Mouse (Mus musculus): ENCODE measurements around the gene Wbp1l. TPM values are rescaled to one million over a fixed set of nuclear protein-coding genes. Genes with fewer than 3 reads are reported as not detected.
A peak's percentile ranks its signal among the peaks of the same experiment; 100 is the strongest.

The Wbp1l gene
- total RNA-seq, 1 experiment from 2014 or later = 79.3 TPM

DNA sequence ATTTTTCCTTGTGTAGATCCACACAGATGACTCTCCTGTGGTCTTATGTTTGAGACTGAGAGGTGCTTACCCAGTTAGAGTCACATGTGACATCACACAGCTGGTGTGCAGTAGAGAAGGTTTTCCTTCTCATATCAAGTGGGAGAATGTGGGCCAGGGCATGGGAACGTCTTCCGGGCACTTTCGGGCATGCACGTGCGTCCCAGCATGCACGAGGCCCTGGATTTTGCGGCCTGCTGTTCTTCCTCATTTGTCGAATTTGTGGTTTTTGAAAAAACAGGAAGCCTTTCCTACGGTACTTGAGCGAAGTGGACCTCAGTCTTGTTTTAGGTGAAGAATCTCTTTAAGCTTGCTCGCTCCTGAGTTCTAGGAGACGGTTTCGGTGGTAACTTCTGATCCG lies 49.7 kb downstream of the Wbp1l start:
- ATAC-seq (ENCODE audit: extremely low read depth, insufficient number of reproducible peaks, low FRiP score, poor library complexity, severe bottlenecking) = peak; percentile 51

DNA sequence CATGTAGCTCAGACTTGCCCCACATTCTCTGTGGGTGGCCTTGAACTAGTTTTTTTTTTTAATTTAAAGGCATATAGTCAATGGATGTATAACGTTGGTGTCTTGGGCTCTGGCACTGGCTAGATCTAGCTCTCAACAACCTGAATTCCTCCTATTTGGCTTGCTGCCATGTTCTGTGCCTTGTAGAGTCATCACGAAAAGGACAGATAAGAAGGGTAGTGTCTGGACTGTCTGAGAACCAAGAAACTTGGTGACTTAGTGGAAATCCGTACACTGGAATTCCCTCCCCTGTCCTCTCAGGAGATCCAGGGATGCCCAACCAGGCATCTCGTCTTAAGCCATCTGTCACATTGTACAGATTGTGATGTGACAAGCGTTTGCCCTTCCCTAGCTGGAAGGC lies 54.3 kb downstream of the Wbp1l start:
- ATAC-seq (ENCODE audit: extremely low read depth, insufficient number of reproducible peaks, low FRiP score, poor library complexity, severe bottlenecking) = no peak

DNA sequence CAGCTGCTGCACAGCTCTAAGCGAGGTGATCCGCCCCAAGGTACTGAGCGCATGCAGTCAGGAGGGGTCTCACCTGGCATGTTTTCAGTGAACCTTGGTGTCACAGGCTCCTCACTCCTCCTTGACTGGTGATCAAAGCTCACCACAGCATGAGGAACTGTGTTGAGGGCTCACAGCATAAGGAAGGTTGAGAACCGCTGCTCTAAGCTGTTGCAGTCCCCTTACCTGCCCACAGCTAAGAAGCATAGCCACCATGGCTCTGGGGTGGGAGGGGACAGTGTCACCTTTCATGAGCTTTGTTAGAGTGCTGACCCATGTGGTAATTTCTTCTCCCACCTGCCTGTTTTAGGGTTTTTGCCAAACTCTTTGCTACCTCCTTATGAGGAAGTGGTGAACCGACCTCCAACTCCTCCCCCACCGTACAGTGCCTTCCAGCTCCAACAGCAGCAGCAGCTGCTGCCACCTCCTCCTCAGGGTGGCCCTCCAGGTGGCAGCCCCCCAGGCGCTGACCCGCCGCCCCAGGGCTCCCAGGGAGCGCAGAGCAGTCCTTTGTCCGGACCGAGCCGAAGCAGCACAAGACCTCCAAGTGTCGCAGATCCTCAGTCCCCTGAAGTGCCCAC lies 54.8 kb downstream of the Wbp1l start:
- ATAC-seq (ENCODE audit: extremely low read depth, insufficient number of reproducible peaks, low FRiP score, poor library complexity, severe bottlenecking) = peak; percentile 27; the same call in 1 of the 2 replicates

DNA sequence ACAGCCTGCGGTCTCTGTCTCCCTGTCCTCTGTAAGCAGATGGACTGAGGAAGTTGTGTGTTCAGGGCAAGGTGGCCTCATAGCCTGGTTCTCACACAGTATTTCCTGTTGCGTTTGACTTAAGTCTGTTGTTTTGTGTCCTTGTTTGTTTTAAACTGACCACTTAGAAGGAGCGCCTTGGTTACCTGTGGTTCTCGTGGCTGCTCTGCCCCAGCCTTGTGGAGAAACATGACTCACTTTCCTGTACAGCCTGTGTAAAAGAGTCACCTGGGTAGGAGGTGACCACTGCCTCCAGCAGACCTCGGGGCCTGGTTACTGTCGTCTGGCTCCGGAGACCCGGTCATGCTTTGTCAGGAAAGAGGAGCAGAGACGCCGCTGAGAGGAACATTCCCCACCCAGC lies 56.7 kb downstream of the Wbp1l start:
- peak; percentile 67 for ATAC-seq (ENCODE audit: extremely low read depth, insufficient number of reproducible peaks, low FRiP score, poor library complexity, severe bottlenecking)

DNA sequence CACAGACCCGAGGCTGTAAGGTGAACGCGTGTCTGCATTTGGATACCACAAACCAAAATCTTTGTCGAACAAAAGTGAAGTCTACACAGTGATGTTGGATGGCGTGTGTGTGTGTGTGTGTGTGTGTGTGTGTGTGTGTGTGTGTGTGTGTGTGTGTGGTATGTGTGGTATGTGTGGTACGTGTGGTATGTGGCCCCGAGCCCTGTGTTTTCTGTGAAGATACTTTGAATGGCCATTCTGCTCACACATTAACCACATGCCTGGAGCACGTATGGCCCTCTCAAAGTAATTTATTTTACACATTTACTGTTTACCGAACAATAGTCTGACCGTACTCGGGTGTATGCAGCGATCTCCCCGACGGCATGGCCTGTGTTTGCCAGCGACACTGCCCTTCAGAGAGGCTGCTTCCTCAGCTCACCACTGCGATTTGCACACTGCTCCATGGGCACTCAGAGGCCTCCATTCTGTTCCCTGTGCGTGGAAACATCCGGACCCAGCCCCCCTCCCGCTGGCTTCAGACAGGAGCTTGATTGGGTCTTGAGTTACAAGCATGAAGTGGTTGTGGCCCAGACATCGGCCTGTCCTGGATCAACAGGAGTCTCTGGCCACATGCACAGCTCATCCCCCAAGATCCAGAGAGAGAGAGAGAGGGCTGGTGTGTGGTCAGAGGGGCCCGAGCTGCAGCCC lies 57.4 kb downstream of the Wbp1l start:
- no peak for ATAC-seq (ENCODE audit: extremely low read depth, insufficient number of reproducible peaks, low FRiP score, poor library complexity, severe bottlenecking)

DNA sequence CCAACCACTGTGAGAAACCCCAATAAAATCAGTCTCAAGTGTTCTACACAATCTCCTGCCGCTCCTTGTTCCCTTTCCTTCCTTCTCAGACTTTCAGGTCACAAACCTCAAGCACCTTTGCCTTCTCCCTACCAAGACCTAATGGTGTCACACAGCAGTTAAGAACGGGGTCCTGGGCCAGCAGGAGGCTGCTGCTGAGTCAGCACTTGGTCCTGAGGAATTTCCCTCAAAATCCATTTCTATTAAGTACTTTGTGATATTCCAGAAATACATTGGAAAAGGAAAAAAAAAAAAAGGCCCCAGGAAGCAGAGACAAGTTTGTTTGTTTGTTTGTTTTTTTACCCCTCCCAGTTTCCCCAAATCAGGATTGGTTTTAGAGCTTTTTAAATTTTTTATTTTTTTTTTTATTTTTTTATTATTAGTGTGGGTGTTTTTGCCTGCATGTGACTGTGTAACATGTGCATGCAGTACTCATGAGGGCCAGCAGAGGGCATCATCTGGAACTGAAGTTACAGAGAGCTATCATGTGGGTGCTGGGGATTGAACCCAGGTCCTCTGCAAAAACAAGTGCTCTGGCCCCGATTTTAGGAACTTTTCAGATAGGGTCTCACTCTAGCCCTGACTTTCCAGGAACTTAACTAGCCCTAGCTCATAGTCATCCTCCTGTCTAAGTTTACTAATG lies 58.6 kb downstream of the Wbp1l start:
- no peak for ATAC-seq (ENCODE audit: extremely low read depth, insufficient number of reproducible peaks, low FRiP score, poor library complexity, severe bottlenecking)

DNA sequence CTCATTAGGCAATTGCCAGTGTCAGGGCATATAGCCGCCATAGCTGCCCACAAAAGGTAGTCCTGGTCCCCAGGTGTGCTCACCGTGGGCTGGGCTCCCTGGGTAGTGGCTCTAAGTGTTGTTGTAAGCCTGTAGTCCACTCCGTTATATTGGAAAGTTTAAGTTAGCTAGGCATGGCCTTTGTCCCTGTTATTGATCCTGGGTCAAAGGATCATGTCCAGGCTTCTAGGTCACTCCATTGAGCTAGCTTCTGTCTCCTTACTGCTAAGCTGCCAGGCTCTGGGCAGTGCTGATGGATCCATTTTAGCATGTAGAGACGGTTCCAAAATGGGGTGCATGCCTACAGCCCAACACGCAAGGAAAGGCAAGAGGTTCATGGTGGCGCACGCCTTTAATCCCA lies 59.5 kb downstream of the Wbp1l start:
- no peak for ATAC-seq (ENCODE audit: extremely low read depth, insufficient number of reproducible peaks, low FRiP score, poor library complexity, severe bottlenecking)

DNA sequence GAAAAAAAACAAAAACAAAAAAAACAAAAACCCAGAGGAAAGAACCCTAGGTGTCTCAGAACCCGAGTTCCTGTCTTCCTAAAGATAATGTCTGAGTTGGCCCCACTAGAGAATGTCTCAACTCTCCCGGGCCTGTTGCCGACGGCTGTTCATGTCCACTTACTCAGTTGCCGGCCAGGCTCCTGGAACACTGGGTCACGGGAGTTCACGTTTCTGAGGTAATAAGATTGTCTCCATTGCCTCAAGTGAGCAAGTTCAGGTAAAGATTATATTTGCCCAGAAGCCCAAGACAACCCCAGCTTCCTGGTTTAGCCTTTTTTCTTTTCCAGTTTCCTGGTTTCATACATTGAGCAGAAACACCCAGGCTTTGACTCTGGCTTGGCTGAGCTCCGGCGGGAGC lies 60.0 kb downstream of the Wbp1l start:
- no peak for ATAC-seq (ENCODE audit: extremely low read depth, insufficient number of reproducible peaks, low FRiP score, poor library complexity, severe bottlenecking)

DNA sequence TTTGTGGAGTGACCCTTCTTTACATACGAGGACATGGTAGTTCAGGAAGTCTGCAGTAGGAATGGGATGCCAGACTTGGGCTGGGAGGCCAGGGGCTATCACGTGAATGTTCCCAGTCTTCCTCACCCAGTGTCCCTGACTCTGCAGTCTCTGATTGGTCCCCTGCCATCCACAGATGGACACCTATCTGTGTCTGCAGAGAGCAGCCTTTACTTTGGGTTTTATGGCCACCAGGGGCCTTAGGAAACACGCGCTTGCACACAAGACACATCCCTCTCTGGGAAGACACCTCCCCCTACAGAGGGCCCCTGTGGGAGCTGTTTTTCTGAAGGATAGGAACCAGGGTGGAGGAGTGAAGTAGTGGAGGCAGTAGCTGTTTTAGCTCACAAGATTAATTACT lies 62.6 kb downstream of the Wbp1l start:
- no peak; the same call in 1 of the 2 replicates for ATAC-seq (ENCODE audit: extremely low read depth, insufficient number of reproducible peaks, low FRiP score, poor library complexity, severe bottlenecking)

DNA sequence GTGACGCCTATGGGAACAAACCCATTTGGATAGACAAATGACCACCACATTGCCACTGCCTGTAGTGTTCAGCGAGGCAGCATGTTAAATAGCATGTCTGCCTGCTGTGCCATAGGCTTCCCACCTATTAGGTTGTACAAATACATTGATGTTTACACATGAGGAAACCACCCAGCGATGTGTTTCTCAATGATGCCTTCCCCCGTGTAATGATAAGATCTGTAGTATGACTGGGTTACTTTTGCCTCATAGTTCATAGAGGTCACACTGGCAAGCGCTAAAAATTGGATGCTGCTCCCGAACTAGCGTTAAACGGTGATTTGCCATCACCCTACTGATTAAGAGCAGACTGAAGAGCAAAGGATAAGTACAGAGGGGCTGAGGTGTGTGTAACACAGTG lies 63.3 kb downstream of the Wbp1l start:
- ATAC-seq (ENCODE audit: extremely low read depth, insufficient number of reproducible peaks, low FRiP score, poor library complexity, severe bottlenecking) = no peak

DNA sequence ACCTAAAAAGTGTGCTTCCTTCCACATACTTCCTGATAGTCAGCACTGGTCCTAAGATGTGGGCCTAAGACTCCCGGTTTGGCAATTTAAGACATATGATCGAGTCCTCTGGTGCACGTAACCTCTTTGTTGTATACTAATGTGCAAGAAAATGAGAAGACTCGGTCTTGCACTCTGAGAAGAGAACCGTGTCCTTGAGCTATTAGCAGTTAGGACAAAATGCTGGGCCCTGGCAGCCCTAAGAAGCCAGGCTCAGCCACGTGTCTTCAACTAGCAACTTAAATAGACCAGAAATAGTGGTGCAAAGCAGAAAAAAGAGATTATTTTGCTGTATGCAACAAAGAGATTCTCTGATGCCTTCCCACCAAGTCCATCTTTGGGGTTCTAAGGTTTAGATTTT lies 63.9 kb downstream of the Wbp1l start:
- ATAC-seq (ENCODE audit: extremely low read depth, insufficient number of reproducible peaks, low FRiP score, poor library complexity, severe bottlenecking) = no peak

DNA sequence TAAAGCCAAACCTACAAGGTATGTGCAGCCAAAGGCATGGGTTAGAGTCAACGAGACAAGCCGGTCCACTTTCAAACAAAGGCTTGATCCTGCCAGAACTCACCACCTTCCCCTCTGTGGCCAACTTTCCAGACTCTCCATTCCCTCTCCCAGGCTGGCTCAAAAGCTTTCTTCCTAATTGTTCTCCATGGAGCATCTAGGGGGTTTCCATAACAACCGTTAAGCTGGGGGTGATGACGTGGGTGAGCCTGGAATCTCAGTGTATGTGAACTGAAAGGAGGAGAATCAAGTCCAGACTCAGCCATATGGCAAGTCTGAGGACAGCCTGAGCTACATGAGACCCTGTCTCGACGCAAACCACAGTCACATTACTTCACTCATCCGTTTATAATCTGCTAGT lies 66.6 kb downstream of the Wbp1l start:
- ATAC-seq (ENCODE audit: extremely low read depth, insufficient number of reproducible peaks, low FRiP score, poor library complexity, severe bottlenecking) = no peak

DNA sequence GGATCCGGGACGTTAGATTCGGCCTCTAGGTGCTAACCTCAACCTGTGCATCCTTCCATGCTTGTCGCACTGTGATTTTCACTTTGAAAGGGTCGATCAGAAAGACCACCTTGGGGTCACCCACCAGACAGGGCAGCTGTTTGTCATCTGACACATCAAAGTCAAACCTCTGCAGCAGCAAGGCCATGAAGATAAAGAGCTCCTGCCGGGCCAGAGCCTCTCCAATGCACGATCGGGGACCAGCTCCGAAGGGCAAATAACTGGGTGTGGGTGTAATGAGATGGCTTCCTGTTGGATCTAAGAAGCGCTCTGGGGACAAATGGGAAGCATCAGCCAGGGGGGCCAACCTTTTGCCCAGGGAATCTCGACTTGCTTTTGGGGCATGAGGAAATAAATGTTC lies 68.4 kb downstream of the Wbp1l start:
- no peak for ATAC-seq (ENCODE audit: extremely low read depth, insufficient number of reproducible peaks, low FRiP score, poor library complexity, severe bottlenecking)

DNA sequence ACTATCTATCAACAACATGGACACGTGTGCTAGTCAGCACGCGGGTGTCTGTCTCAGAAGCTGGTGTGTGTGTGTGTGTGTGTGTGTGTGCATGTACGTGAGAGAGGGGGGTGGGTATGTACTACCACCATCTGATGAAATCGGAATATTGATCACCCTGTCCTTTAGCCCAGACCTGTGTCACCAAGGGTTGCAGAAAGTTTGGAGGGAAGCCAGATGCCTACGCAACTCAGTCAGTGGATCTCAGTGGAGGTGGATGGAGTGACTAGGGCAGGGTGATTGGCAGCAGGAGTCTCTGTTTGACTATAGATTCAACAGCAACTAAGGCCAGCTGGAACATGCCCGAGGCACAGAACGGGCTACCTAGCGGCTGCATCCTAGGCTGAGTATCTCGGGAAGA lies 69.4 kb downstream of the Wbp1l start:
- ATAC-seq (ENCODE audit: extremely low read depth, insufficient number of reproducible peaks, low FRiP score, poor library complexity, severe bottlenecking) = no peak

DNA sequence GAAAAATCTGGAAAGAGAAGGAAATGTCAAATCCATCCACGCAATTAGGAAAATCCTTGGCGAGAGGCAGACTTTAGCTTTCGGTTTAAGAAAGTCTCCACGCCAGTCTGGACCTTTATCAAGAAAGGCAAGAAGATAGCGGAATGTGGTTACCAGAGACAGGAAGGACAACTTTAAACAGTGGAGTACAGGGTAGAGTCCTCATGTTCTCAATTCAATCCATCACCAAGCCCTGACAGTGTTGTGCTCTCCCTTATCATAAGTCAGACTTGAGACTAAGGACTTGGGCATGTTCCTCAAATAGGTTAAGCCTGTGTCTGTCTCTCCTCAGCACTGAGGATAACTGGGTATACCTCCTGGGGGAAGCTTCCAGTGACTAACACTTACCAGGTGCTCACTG lies 70.9 kb downstream of the Wbp1l start:
- no peak for ATAC-seq (ENCODE audit: extremely low read depth, insufficient number of reproducible peaks, low FRiP score, poor library complexity, severe bottlenecking)

DNA sequence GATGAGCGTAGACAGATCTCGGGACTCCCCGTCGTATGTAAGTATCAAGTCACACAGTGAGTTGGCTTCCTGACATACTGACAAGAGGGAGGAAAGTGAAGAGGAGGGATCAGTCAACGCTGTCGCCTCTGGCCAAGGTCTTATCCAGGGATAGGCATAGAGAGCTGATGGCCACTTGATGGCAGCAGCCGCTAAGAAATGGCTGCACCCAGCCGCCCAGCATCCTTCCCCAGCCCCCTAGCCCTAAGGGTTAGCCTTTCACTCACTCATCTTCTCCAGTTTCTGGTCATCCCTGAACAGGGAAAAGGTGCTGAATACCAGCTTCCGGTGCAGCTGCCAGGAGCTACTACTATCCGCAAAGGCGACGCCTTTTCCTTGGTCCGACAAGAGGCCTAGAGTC lies 71.8 kb downstream of the Wbp1l start:
- ATAC-seq (ENCODE audit: extremely low read depth, insufficient number of reproducible peaks, low FRiP score, poor library complexity, severe bottlenecking) = peak; percentile 68; the same call in 1 of the 2 replicates

DNA sequence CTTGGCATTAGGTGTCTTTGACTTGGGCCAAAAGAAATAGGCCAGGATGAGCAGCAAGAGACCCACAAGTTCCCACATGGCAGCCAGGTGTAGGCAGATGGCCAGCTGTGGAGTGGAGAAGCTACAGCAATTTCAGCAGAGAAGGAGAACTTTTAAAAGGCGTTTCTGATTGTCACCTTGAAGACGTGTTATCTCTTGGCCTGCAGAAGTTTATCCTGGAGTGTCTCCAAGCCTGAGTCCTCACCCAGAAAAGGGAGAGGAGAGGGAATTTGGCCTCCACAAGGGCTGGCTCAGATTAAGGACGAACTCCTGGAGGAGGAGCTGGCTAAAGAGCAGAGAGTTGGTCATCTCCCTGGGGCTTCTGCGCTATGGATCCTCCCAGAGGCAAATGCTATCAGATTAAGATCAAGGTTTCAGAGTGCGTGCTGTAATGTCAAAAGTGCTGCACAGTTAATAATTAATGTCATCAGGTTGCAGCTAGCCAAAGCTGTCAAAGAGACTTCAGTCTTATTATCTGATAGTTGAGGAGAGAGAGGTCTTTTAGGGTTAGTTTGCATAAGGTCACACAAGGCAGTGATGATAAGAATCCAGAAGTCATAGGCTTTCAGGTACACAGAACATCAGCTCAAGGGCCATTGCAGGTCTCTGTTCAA lies 74.0 kb downstream of the Wbp1l start, which contains the start of gene Cyp17a1:
Cyp17a1 (minus strand) TSS at position 407 of the 653 bp plus-strand sequence.
- no peak for ATAC-seq (ENCODE audit: extremely low read depth, insufficient number of reproducible peaks, low FRiP score, poor library complexity, severe bottlenecking)

DNA sequence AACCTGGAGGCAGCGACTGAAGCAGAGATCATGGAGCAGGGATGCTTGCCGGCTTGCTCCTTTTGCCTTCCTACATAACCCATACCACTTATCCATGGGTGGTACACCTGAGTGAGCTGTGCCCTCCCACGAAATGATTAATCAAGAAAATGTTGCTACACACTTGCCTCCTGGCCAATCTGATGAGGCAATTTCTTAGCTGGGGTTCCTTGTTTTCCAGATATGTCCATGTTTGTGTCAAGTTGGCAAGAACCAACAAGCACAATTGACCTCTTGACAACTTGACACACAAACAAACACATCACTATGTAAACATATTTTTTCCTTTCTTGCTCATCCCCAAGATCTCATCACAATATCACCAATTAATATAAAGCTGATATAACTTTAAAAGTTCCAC lies 76.8 kb downstream of the Wbp1l start:
- no peak for ATAC-seq (ENCODE audit: extremely low read depth, insufficient number of reproducible peaks, low FRiP score, poor library complexity, severe bottlenecking)

DNA sequence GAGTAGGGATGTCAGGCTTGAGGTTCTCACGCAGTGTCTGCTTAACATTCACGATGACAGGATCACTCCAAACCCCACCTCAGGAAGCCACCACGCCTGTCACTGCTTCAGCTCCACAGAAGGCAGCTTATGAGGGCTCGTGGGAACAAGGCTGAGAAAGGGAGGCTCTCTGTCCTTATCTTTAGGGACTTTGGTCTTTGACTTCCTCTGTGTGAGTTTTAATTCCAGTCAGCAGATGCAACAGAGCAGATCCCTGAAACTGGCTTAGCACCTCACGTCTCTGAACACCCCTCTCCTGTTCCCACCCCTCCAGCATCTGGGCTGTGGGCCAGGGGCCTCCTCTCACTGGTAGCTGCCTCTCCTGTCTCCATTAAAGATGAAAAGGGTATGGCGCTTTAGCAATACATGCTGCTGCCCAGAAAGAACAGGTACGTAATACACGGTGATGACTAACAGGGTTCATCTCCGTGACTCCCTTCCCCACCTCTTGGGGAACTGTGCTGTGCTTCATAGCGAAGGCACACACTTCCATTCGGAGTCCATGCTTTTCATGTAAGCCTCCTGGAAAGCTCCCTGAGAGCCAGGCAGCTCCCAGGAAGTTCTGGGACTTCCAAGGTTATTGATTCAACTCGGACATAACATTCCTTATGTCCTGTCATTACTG lies 81.0 kb downstream of the Wbp1l start:
- no peak for ATAC-seq (ENCODE audit: extremely low read depth, insufficient number of reproducible peaks, low FRiP score, poor library complexity, severe bottlenecking)

Measured in neutrophil, adult 5-6 weeks (primary cell).